Mouse (Mus musculus): ENCODE results near the gene F2rl1. TPM values are rescaled to one million over a fixed set of nuclear protein-coding genes. Genes with fewer than 3 reads are reported as not detected.
A peak's percentile ranks its signal among the peaks of the same experiment; 100 is the strongest.
"Not testable (repeated sequence)": the region's sequence is repeated elsewhere in the genome, so short reads cannot be mapped to it uniquely, and the experiment has no call there.

Gene F2rl1
- polyA plus RNA-seq, 2 experiments from 2014 or later, result 11.2 to 25.9 TPM

GRCm38 (mm10) chr13:95533640-95534039, 8.6 kb upstream of the F2rl1 start:
- ATAC-seq, result no peak

GRCm38 (mm10) chr13:95533121-95533520, 8.1 kb upstream of the F2rl1 start:
- not testable (repeated sequence) for ATAC-seq

- no peak for ATAC-seq
Observed at GRCm38 (mm10) chr13:95531273-95532045, 6.4 kb upstream of the F2rl1 start.

GRCm38 (mm10) chr13:95529246-95529645, 4.2 kb upstream of the F2rl1 start:
- no peak for ATAC-seq

- peak; percentile 22 for ATAC-seq
Observed at GRCm38 (mm10) chr13:95524424-95524673, 678 bp downstream of the F2rl1 start.

GRCm38 (mm10) chr13:95523659-95524423, 1.2 kb downstream of the F2rl1 start:
- peak; percentile 27 for ATAC-seq

GRCm38 (mm10) chr13:95522176-95522575, 2.9 kb downstream of the F2rl1 start:
- no peak for ATAC-seq

GRCm38 (mm10) chr13:95521029-95521428, 4.0 kb downstream of the F2rl1 start:
- ATAC-seq, result peak; percentile 77

GRCm38 (mm10) chr13:95514756-95515155, 10.3 kb downstream of the F2rl1 start:
- ATAC-seq, result no peak

- no peak for ATAC-seq
Observed at GRCm38 (mm10) chr13:95510054-95510453, 15.0 kb downstream of the F2rl1 start.

GRCm38 (mm10) chr13:95503279-95503917, 21.6 kb downstream of the F2rl1 start:
- ATAC-seq, result no peak

GRCm38 (mm10) chr13:95496601-95497000, 28.4 kb downstream of the F2rl1 start:
- ATAC-seq, result no peak

- ATAC-seq, result no peak
Observed at GRCm38 (mm10) chr13:95494812-95495211, 30.2 kb downstream of the F2rl1 start.

GRCm38 (mm10) chr13:95493296-95493695, 31.7 kb downstream of the F2rl1 start:
- ATAC-seq, result no peak

- ATAC-seq, result no peak
Observed at GRCm38 (mm10) chr13:95491327-95491726, 33.7 kb downstream of the F2rl1 start.

- no peak for ATAC-seq
Observed at GRCm38 (mm10) chr13:95484664-95485063, 40.4 kb downstream of the F2rl1 start.

GRCm38 (mm10) chr13:95481428-95481827, 43.6 kb downstream of the F2rl1 start:
- peak; percentile 47 for ATAC-seq

GRCm38 (mm10) chr13:95478671-95479413, 46.2 kb downstream of the F2rl1 start, which contains the start of gene S100z:
Gene S100z (minus strand): TSS chr13:95478721.
- no peak for ATAC-seq

GRCm38 (mm10) chr13:95477173-95477572, 47.9 kb downstream of the F2rl1 start:
- no peak for ATAC-seq

GRCm38 (mm10) chr13:95475124-95475523, 49.9 kb downstream of the F2rl1 start:
- no peak for ATAC-seq

- no peak for ATAC-seq
Observed at GRCm38 (mm10) chr13:95474294-95474693, 50.7 kb downstream of the F2rl1 start.

GRCm38 (mm10) chr13:95470970-95471369, 54.1 kb downstream of the F2rl1 start:
- no peak for ATAC-seq

All from CD4-positive, CD25-positive, alpha-beta regulatory T cell, adult 4 months (primary cell).